Mouse (Mus musculus) liver, adult 2 months (tissue): ENCODE measurements around the gene Iffo1. TPM values are rescaled to one million over a fixed set of nuclear protein-coding genes. Genes with fewer than 3 reads are reported as not detected.

ENCODE experiments used
- DNase-seq: peaks from one replicate; pipeline ENCODE4 v3.0.0-alpha.2; 2011; ENCODE audit warnings: low read depth, low spot score; ENCODE audit errors: extremely low read depth
- H3K27ac ChIP-seq: fragments of 200-500 bp; replicated peaks from 2 replicates; pipeline ENCODE4 v1.5.1; 2012; ENCODE audit warnings: low read depth, mild to moderate bottlenecking, control low read depth, inconsistent platforms, low read length; ENCODE audit not compliant: insufficient read depth
- H3K27me3 ChIP-seq: fragments of 200-500 bp; 2 replicates; pipeline ENCODE4 v1.6.1; 2012; ENCODE audit warnings: mild to moderate bottlenecking, moderate library complexity, low read length, inconsistent platforms; ENCODE audit not compliant: control insufficient read depth, insufficient read depth
- H3K36me3 ChIP-seq: fragments of 200-500 bp; 2 replicates; pipeline ENCODE4 v1.6.1; 2012; ENCODE audit warnings: low read length, inconsistent platforms; ENCODE audit not compliant: control insufficient read depth, insufficient read depth
- H3K4me1 ChIP-seq: fragments of 200-500 bp; 2 replicates; pipeline ENCODE4 v1.6.1; 2011; ENCODE audit warnings: low read length; ENCODE audit not compliant: control insufficient read depth, insufficient read depth
- H3K4me3 ChIP-seq: fragments of 200-500 bp; 2 replicates; pipeline ENCODE4 v1.5.1; 2011; ENCODE audit warnings: low read depth, mild to moderate bottlenecking, control low read depth, low read length, moderate library complexity; ENCODE audit not compliant: insufficient read depth
- H3K79me2 ChIP-seq: fragments of 200-500 bp; 2 replicates; pipeline ENCODE4 v1.6.1; 2012; ENCODE audit warnings: inconsistent platforms, mild to moderate bottlenecking, low read length, moderate library complexity; ENCODE audit not compliant: control insufficient read depth, insufficient read depth
- H3K9ac ChIP-seq: fragments of 200-500 bp; 2 replicates; pipeline ENCODE4 v1.6.1; 2012; ENCODE audit warnings: low read depth, mild to moderate bottlenecking, control low read depth, inconsistent platforms, low read length
- CTCF ChIP-seq: fragments of 200-500 bp; IDR thresholded peaks from 2 replicates; pipeline ENCODE4 v1.5.1; 2011; ENCODE audit warnings: low read depth, low read length, control low read depth
- POLR2A ChIP-seq: fragments of 200-500 bp; IDR thresholded peaks from 2 replicates; pipeline ENCODE4 v1.6.1; 2011; ENCODE audit warnings: low read length, control low read depth; ENCODE audit not compliant: insufficient read depth; ENCODE audit errors: extremely low read depth
- WGBS: fragments of 180-500 bp; shearing (Covaris S2); methylation state at CpG from one replicate; pipeline ENCODE4 v1.1.7; 2018; 5-methylcytosine and 5-hydroxymethylcytosine counted together
- polyA plus RNA-seq: library from polyadenylated mRNA; depleted of rRNA; stranded (reverse); fragments of >200 nt; gene quantifications from 2 replicates; pipeline ENCODE4 v1.2.3, GENCODE M21; 2012; rRNA removed
- total RNA-seq: library from RNA; depleted of rRNA; stranded (reverse); fragments of >200 nt; gene quantifications from 2 replicates; pipeline ENCODE4 v1.2.3, GENCODE M21; 2014; rRNA removed

Iffo1 gene
- total and polyA plus RNA-seq, 2 experiments: 2.5 to 9.9 TPM

DNA sequence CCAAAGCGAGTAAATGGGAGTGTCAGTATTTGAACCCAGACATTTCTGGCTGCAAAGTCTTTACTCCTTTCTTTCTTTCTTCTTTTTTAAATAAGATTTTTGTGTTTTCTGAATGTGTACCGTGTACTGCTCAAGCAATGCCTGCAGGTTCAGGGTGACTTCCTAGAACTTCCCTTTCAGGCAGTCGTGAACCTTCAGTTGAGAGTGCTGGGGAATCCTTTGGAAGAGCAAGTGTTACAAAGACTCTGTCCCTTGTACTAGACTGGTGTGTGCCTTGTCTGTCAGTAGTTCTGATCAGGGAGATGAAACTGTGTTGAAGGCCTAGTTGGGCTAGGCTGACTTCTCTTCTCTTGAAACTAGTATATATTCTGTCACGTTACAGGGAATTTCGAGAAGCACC, 47.8 kb downstream of the Iffo1 start:
- WGBS: 32% methylated on average over 5 of the region's 5 CpGs
- no peaks in the 10 kb centered on the region for H3K27me3 ChIP-seq

DNA sequence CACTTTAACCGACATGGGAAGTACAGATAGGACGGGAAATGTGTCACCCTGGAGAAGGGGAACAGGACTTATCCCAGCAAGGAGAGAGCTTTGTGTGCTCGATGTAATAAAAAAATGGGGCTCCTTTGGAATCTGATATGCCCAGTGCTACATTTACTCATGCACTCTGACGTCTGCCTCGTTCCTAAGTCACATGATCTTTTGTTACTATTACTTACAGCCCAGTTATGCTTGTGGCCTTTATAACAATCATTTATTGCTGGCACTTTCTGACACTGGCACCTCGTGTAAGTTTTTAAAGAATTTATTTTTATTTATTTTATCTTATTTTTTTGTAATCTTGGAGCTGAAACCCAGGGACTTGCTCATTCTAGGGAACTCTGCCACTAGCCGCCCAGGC, 48.3 kb downstream of the Iffo1 start:
- WGBS: 61% methylated on average over 7 of the region's 7 CpGs
- Histone ChIP-seq H3K4me3 (no peak overlapping the region), H3K27ac (no peak overlapping the region), H3K9ac (no peak overlapping the region), H3K4me1 (peaks cover 2% of the 10 kb centered on the region), H3K27me3 (no peaks in the 10 kb centered on the region), H3K79me2 (no peaks in the 10 kb centered on the region), H3K36me3 (peaks cover 13% of the 10 kb centered on the region; the same call in 1 of the 2 replicates)
- DNase-seq: no peak
- TF ChIP-seq POLR2A (no peak), CTCF (no peak)

More for the DNA sequence above, 47.8 kb downstream of the Iffo1 start:
- Histone ChIP-seq H3K9ac (peak overlapping the region; percentile 85), H3K27ac (peak overlapping the region; percentile 86; the same call in 1 of the 2 replicates), H3K4me3 (peak overlapping the region; percentile 65), H3K36me3 (peaks cover 13% of the 10 kb centered on the region; the same call in 1 of the 2 replicates), H3K4me1 (peaks cover 2% of the 10 kb centered on the region), H3K79me2 (no peaks in the 10 kb centered on the region)
- no peak for DNase-seq
- TF ChIP-seq CTCF: no peak
- TF ChIP-seq POLR2A: no peak

DNA sequence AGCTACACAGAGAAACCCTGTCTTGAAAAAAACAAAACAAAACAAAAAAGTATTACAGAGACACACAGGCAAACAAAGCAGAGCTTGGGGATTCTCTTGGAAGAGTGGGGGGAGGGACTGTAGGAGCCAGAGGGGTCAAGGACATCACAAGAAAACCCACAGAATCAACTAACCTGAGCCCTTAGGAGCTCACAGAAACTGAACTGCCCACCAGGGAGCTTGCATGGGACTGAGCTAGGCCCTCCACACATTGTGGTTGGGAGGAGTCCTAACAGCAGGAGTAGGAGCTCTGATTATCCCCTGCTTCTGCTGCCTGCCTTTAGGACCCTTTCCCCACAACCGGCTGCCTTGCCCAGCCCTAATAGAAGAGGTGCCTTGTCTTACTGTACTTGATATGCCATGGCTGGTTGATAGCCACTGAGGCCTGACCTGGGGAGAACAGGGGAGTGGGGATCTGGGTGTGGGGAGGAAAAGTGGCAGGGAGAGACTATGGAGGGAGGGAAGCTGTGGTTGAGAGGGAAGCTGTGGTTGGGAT, 50.6 kb downstream of the Iffo1 start:
- Histone ChIP-seq H3K4me1 (peaks cover 2% of the 10 kb centered on the region), H3K9ac (no peak overlapping the region), H3K27me3 (no peaks in the 10 kb centered on the region), H3K36me3 (peaks cover 13% of the 10 kb centered on the region; the same call in 1 of the 2 replicates), H3K27ac (no peak overlapping the region), H3K79me2 (no peaks in the 10 kb centered on the region), H3K4me3 (no peak overlapping the region)
- DNase-seq: no peak
- 72% methylated on average over 1 of the region's 1 CpGs for WGBS
- TF ChIP-seq CTCF (no peak), POLR2A (no peak)

DNA sequence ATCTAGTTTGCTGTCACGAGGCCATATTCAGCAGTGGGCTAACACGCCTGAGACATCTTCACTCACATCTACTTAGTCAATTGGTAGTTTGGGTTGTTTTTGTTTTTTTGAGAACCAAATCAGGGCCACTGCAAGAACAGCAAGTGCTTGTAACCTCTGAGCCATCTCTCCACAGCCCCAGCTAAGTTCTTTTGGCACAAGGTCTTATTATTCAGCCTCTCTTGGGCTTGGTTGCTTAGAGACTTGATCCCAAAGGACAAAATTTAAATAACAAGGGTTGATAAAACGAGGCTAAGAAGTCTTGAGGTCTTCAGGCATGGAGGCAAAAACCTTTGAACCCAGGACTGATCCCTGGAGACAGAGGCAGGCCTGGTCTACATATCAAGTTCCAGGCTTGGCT, 51.3 kb downstream of the Iffo1 start:
- no peaks in the 10 kb centered on the region for H3K79me2 ChIP-seq
- H3K4me1 ChIP-seq: peaks cover 2% of the 10 kb centered on the region
- H3K27me3 ChIP-seq: no peaks in the 10 kb centered on the region
- WGBS: 91% methylated on average over 3 of the region's 3 CpGs
- DNase-seq: no peak
- no peak overlapping the region for H3K27ac ChIP-seq
- H3K4me3 ChIP-seq: no peak overlapping the region
- no peak for TF ChIP-seq POLR2A
- H3K36me3 ChIP-seq: peaks cover 13% of the 10 kb centered on the region; the same call in 1 of the 2 replicates
- no peak overlapping the region for H3K9ac ChIP-seq

DNA sequence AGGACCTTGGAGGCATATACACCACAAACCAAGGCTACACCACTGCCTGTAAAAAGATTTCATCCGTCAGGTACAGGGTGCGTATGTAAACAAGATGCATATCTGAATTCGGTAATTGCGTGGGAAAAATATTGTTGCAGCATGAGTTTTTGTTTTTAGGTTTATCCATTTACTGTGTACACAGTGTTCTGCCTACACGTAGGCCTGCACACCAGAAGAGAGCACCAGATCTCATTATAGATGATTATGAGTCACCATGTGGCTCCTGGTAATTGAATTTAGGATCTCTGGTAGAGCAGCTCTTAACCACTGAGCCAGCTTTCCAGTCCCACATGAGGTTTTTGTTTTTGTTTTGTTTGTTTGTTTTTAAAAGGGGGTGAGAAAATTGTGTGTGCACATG, 52.1 kb downstream of the Iffo1 start:
- peaks cover 2% of the 10 kb centered on the region for H3K4me1 ChIP-seq
- no peak for DNase-seq
- H3K79me2 ChIP-seq: no peaks in the 10 kb centered on the region
- no peak overlapping the region for H3K4me3 ChIP-seq
- no peak for TF ChIP-seq POLR2A
- TF ChIP-seq CTCF: no peak
- H3K9ac ChIP-seq: no peak overlapping the region
- WGBS: 88% methylated on average over 5 of the region's 5 CpGs
- peaks cover 13% of the 10 kb centered on the region; the same call in 1 of the 2 replicates for H3K36me3 ChIP-seq
- H3K27me3 ChIP-seq: no peaks in the 10 kb centered on the region
- no peak overlapping the region for H3K27ac ChIP-seq

DNA sequence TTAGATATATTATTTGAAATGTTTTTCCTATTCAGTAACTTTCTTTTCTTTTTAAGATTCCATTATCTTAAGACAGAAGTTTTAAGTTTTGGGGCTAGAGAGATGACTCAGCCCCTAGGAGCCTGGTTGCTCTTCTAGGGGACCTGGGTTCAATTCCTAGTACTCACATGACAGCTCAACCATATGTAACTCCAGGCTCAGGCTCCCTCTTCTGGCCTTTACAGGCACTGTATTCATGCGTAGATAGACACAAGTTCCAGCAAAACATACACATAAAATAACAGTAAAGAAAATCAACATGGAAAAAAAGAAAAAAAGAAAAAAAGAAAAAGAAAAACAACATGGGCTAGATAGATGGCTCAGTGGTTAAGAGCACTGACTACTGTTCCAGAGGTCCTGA, 65.4 kb downstream of the Iffo1 start:
- H3K36me3 ChIP-seq: no peaks in the 10 kb centered on the region
- H3K27ac ChIP-seq: no peak overlapping the region
- no peak for TF ChIP-seq POLR2A
- TF ChIP-seq CTCF: no peak
- 90% methylated on average over 1 of the region's 1 CpGs for WGBS
- no peak overlapping the region for H3K4me3 ChIP-seq
- DNase-seq: no peak
- H3K79me2 ChIP-seq: no peaks in the 10 kb centered on the region
- H3K27me3 ChIP-seq: no peaks in the 10 kb centered on the region
- no peak overlapping the region for H3K9ac ChIP-seq
- no peaks in the 10 kb centered on the region for H3K4me1 ChIP-seq

Other genes with a start within 250 kb of the Iffo1 start
- gene Lag3, start 233.5 kb upstream of the Iffo1 start, total RNA-seq: 0.09 and 0.13 TPM in 2 replicates
- 0.39 and 0.67 TPM in 2 replicates for gene Lag3, start 233.5 kb upstream of the Iffo1 start, polyA plus RNA-seq
- 80.7 and 101 TPM in 2 replicates for gene Ptms, start 225.1 kb upstream of the Iffo1 start, total RNA-seq
- 2,256 and 3,281 TPM in 2 replicates for gene Ptms, start 225.1 kb upstream of the Iffo1 start, polyA plus RNA-seq
- gene Mlf2, start 213.9 kb upstream of the Iffo1 start, total RNA-seq: 74.6 and 101 TPM in 2 replicates
- 265 and 285 TPM in 2 replicates for gene Mlf2, start 213.9 kb upstream of the Iffo1 start, polyA plus RNA-seq
- 35.8 and 46.6 TPM in 2 replicates for gene Cops7a, start 179.7 kb upstream of the Iffo1 start, total RNA-seq
- gene Cops7a, start 179.7 kb upstream of the Iffo1 start, polyA plus RNA-seq: 165 and 170 TPM in 2 replicates
- gene Pianp, start 148.5 kb upstream of the Iffo1 start, total RNA-seq: 0.13 TPM in 1 of 2 replicates, not detected in the other
- 0.77 and 1.4 TPM in 2 replicates for gene Pianp, start 148.5 kb upstream of the Iffo1 start, polyA plus RNA-seq
- gene Zfp384, start 136.1 kb upstream of the Iffo1 start, total RNA-seq: 7.6 and 8.9 TPM in 2 replicates
- 23.1 and 34.7 TPM in 2 replicates for gene Zfp384, start 136.1 kb upstream of the Iffo1 start, polyA plus RNA-seq
- 15.8 and 16.3 TPM in 2 replicates for gene Ing4, start 105.5 kb upstream of the Iffo1 start, total RNA-seq
- gene Ing4, start 105.5 kb upstream of the Iffo1 start, polyA plus RNA-seq: 23.2 and 27.0 TPM in 2 replicates
- gene Acrbp, start 95.6 kb upstream of the Iffo1 start, total RNA-seq: 3.2 and 4.1 TPM in 2 replicates
- gene Acrbp, start 95.6 kb upstream of the Iffo1 start, polyA plus RNA-seq: 6.6 and 7.8 TPM in 2 replicates
- gene Lpar5, start 77.3 kb upstream of the Iffo1 start, total RNA-seq: 0.27 TPM in 1 of 2 replicates, not detected in the other
- 0.42 and 1.2 TPM in 2 replicates for gene Lpar5, start 77.3 kb upstream of the Iffo1 start, polyA plus RNA-seq
- gene Chd4, start 49.3 kb upstream of the Iffo1 start, total RNA-seq: 30.0 and 30.5 TPM in 2 replicates
- gene Chd4, start 49.3 kb upstream of the Iffo1 start, polyA plus RNA-seq: 14.0 and 14.4 TPM in 2 replicates
- 8.2 and 9.7 TPM in 2 replicates for gene Nop2, start 13.3 kb upstream of the Iffo1 start, total RNA-seq
- gene Nop2, start 13.3 kb upstream of the Iffo1 start, polyA plus RNA-seq: 7.7 and 11.0 TPM in 2 replicates
- 1,072 and 1,474 TPM in 2 replicates for gene Gapdh, start 21.2 kb downstream of the Iffo1 start, total RNA-seq
- 2,601 and 2,951 TPM in 2 replicates for gene Gapdh, start 21.2 kb downstream of the Iffo1 start, polyA plus RNA-seq
- 2.4 and 4.6 TPM in 2 replicates for gene Ncapd2, start 46.5 kb downstream of the Iffo1 start, total RNA-seq
- 3.5 and 5.3 TPM in 2 replicates for gene Ncapd2, start 46.5 kb downstream of the Iffo1 start, polyA plus RNA-seq
- 43.0 and 44.0 TPM in 2 replicates for gene Mrpl51, start 46.6 kb downstream of the Iffo1 start, total RNA-seq
- 69.8 and 72.4 TPM in 2 replicates for gene Mrpl51, start 46.6 kb downstream of the Iffo1 start, polyA plus RNA-seq
- 1.5 and 2.0 TPM in 2 replicates for gene Vamp1, start 70.3 kb downstream of the Iffo1 start, total RNA-seq
- 3.8 and 5.5 TPM in 2 replicates for gene Vamp1, start 70.3 kb downstream of the Iffo1 start, polyA plus RNA-seq
- 15.0 and 16.5 TPM in 2 replicates for gene Tapbpl, start 86.6 kb downstream of the Iffo1 start, total RNA-seq
- 18.2 and 19.0 TPM in 2 replicates for gene Tapbpl, start 86.6 kb downstream of the Iffo1 start, polyA plus RNA-seq
- 0.47 and 0.65 TPM in 2 replicates for gene Cd27, start 91.8 kb downstream of the Iffo1 start, total RNA-seq
- 0.60 and 0.87 TPM in 2 replicates for gene Cd27, start 91.8 kb downstream of the Iffo1 start, polyA plus RNA-seq
- not detected in 2 replicates for gene Tuba3a, start 140.8 kb downstream of the Iffo1 start, total RNA-seq
- gene Tuba3a, start 140.8 kb downstream of the Iffo1 start, polyA plus RNA-seq: 0.12 TPM in 1 of 2 replicates, not detected in the other
- 55.9 and 57.1 TPM in 2 replicates for gene Ltbr, start 168.6 kb downstream of the Iffo1 start, total RNA-seq
- gene Ltbr, start 168.6 kb downstream of the Iffo1 start, polyA plus RNA-seq: 102 and 106 TPM in 2 replicates
- 3.0 and 6.7 TPM in 2 replicates for gene Scnn1a, start 175.4 kb downstream of the Iffo1 start, total RNA-seq
- 16.5 and 24.8 TPM in 2 replicates for gene Scnn1a, start 175.4 kb downstream of the Iffo1 start, polyA plus RNA-seq
- gene Tnfrsf1a, start 204.1 kb downstream of the Iffo1 start, total RNA-seq: 21.0 and 28.6 TPM in 2 replicates
- gene Tnfrsf1a, start 204.1 kb downstream of the Iffo1 start, polyA plus RNA-seq: 89.3 and 110 TPM in 2 replicates
- gene Plekhg6, start 235.6 kb downstream of the Iffo1 start, total RNA-seq: 3.0 and 3.6 TPM in 2 replicates
- 5.0 and 5.9 TPM in 2 replicates for gene Plekhg6, start 235.6 kb downstream of the Iffo1 start, polyA plus RNA-seq